In the genomic region with DNA sequence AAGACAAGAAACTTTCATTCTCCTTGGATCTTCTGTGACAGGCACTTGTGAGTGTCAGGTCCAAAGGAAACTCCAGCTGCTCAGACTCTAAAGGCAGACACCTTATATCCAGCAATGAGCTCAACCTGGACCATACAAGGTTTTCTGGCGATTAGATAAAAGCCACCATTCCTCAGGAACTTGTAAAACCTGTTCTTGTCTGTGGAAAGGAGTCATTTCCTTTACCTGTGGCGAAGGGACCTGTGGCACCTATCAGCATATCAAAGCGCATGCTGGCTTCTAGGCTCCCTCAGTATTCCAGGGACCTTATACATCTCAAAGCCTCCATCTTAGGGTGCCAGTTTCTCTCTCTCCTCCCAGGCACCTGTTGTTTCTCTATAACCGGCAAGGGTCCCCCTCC, we compare ENCODE assay signal across 29 mouse cellular contexts. TPM values are rescaled to one million over a fixed set of nuclear protein-coding genes. Genes with fewer than 3 reads are reported as not detected.
DNase-seq lines count a peak whose midpoint lies in the region; ATAC-seq and TF ChIP-seq lines count a peak whose summit lies in the region.
"Had no signal": no experiment of that assay in that cellular context is flagged by ENCODE, and none has a peak within 500 bp of the region (broad histone marks: within the 10 kb centered on the region; RNA-seq: fewer than 3 reads in every experiment).

No protein-coding gene starts in this region.

- H3K9me3 ChIP-seq in lung, embryonic 14.5 days (ENCODE audit: low read depth, low read length): no peaks in the 10 kb centered on the region
- H3K9me3 ChIP-seq in lung, postnatal 0 days (ENCODE audit: low read length): no peaks in the 10 kb centered on the region
- H3K9me3 ChIP-seq in intestine, postnatal 0 days (ENCODE audit: control insufficient read depth): no peaks in the 10 kb centered on the region
- no peaks in the 10 kb centered on the region for H3K9me3 ChIP-seq in stomach, embryonic 15.5 days
- no peaks in the 10 kb centered on the region for H3K9me3 ChIP-seq in heart, embryonic 10.5 days
- H3K9me3 ChIP-seq: embryonic facial prominence, embryonic 10.5 days; embryonic facial prominence, embryonic 13.5 days; forebrain, embryonic 12.5 days; forebrain, embryonic 15.5 days; G1E; heart, embryonic 13.5 days; hindbrain, embryonic 12.5 days had no signal

- WGBS in lung, embryonic 14.5 days: 30% methylated on average over 4 of the region's 4 CpGs
- WGBS in lung, postnatal 0 days: 45% methylated on average over 4 of the region's 4 CpGs
- WGBS in intestine, postnatal 0 days: 32% methylated on average over 4 of the region's 4 CpGs
- 47% methylated on average over 4 of the region's 4 CpGs for WGBS in stomach, embryonic 15.5 days
- 41% methylated on average over 4 of the region's 4 CpGs for whole genome bisulfite sequencing in heart, embryonic 10.5 days

- no peak overlapping the region for H3K4me2 ChIP-seq in lung, embryonic 14.5 days
- H3K4me2 ChIP-seq in lung, postnatal 0 days (replicated peaks; ENCODE audit: low read depth, low read length): no peak overlapping the region
- H3K4me2 ChIP-seq in intestine, postnatal 0 days (replicated peaks; ENCODE audit: low read depth): 0 out of 2 replicates have a peak overlapping the region, but pooled peaks have one; percentile 6
- H3K4me2 ChIP-seq in stomach, embryonic 15.5 days: no peak overlapping the region
- H3K4me2 ChIP-seq: embryonic facial prominence, embryonic 13.5 days; forebrain, embryonic 12.5 days; forebrain, embryonic 15.5 days; heart, embryonic 13.5 days; hindbrain, embryonic 12.5 days had no signal

- DNase-seq in lung, embryonic 14.5 days: peak; percentile 38
- no peak for DNase-seq in lung, postnatal 0 days (ENCODE audit: low spot score)
- DNase-seq in c-Kit-positive CD71-positive TER-119-positive erythroid progenitor cells, embryonic 14.5 days (ENCODE audit: low spot score): no peak
- DNase-seq in urinary bladder, postnatal 14 days (ENCODE audit: low spot score): no peak
- no peak for DNase-seq in heart, embryonic 10.5 days (ENCODE audit: low spot score)
- DNase-seq: adrenal gland, adult 2 months; adrenal gland, postnatal 14 days; B cell, adult 2 months; cerebellum, adult 11-12 months; cerebellum, adult 8-10 months; cerebellum, postnatal 10 days; cerebellum, postnatal 36 days; embryo, embryonic 11 days; gastrocnemius, postnatal 25 days; heart, adult 18-20 months; heart, postnatal 14 days had no signal

- no peak for TF ChIP-seq CTCF in lung, embryonic 14.5 days (IDR thresholded peaks at IDR 0.05; ENCODE audit: low read depth)
- no peak for TF ChIP-seq CTCF in lung, postnatal 0 days (IDR thresholded peaks at IDR 0.05)
- no peak for TF ChIP-seq CTCF in intestine, postnatal 0 days (IDR thresholded peaks at IDR 0.05; ENCODE audit: low read depth)

- no peak for ATAC-seq in lung, embryonic 14.5 days (ENCODE audit: insufficient read depth)
- ATAC-seq in lung, postnatal 0 days: no peak
- ATAC-seq in intestine, postnatal 0 days: peak; percentile 44
- ATAC-seq in stomach, embryonic 15.5 days (ENCODE audit: insufficient read depth, low FRiP score, low read depth): peak; percentile 45; the same call in 1 of the 2 replicates
- ATAC-seq: forebrain, embryonic 15.5 days; hindbrain, embryonic 16.5 days; Patski had no signal

- H3K27ac ChIP-seq in lung, embryonic 14.5 days (ENCODE audit: low read depth): no peak overlapping the region
- no peak overlapping the region for H3K27ac ChIP-seq in lung, postnatal 0 days (ENCODE audit: low read length)
- peak overlapping the region; percentile 28; the same call in 1 of the 2 replicates for H3K27ac ChIP-seq in intestine, postnatal 0 days (ENCODE audit: low read depth, low read length)
- peak overlapping the region; percentile 73 for H3K27ac ChIP-seq in stomach, embryonic 15.5 days
- H3K27ac ChIP-seq in heart, embryonic 10.5 days: no peak overlapping the region
- H3K27ac ChIP-seq: embryonic facial prominence, embryonic 10.5 days; embryonic facial prominence, embryonic 13.5 days; forebrain, embryonic 12.5 days; forebrain, embryonic 15.5 days; hindbrain, embryonic 12.5 days had no signal

- no peaks in the 10 kb centered on the region for H3K36me3 ChIP-seq in lung, embryonic 14.5 days (ENCODE audit: insufficient read depth)
- no peaks in the 10 kb centered on the region for H3K36me3 ChIP-seq in lung, postnatal 0 days (ENCODE audit: insufficient read depth, low read length)
- no peaks in the 10 kb centered on the region for H3K36me3 ChIP-seq in intestine, postnatal 0 days (ENCODE audit: control insufficient read depth, insufficient read depth)
- H3K36me3 ChIP-seq in stomach, embryonic 15.5 days: no peaks in the 10 kb centered on the region
- no peaks in the 10 kb centered on the region for H3K36me3 ChIP-seq in heart, embryonic 10.5 days
- H3K36me3 ChIP-seq: embryonic facial prominence, embryonic 10.5 days; embryonic facial prominence, embryonic 13.5 days; forebrain, embryonic 12.5 days; forebrain, embryonic 15.5 days; G1E; heart, embryonic 13.5 days; hindbrain, embryonic 12.5 days had no signal

- no peaks in the 10 kb centered on the region for H3K27me3 ChIP-seq in lung, embryonic 14.5 days (ENCODE audit: insufficient read depth, low read length)
- H3K27me3 ChIP-seq in lung, postnatal 0 days (replicated peaks; ENCODE audit: insufficient read depth, low read length): no peaks in the 10 kb centered on the region
- no peaks in the 10 kb centered on the region for H3K27me3 ChIP-seq in intestine, postnatal 0 days (replicated peaks; ENCODE audit: control insufficient read depth, insufficient read depth, low read length)
- no peaks in the 10 kb centered on the region for H3K27me3 ChIP-seq in stomach, embryonic 15.5 days (replicated peaks)
- H3K27me3 ChIP-seq in heart, embryonic 10.5 days (ENCODE audit: insufficient read depth, poor library complexity, severe bottlenecking): no peaks in the 10 kb centered on the region
- H3K27me3 ChIP-seq: CH12.LX; embryonic facial prominence, embryonic 13.5 days; forebrain, embryonic 12.5 days; forebrain, embryonic 15.5 days; heart, embryonic 13.5 days; hindbrain, embryonic 12.5 days; Patski had no signal

- H3K9ac ChIP-seq in lung, embryonic 14.5 days: no peak overlapping the region
- H3K9ac ChIP-seq in lung, postnatal 0 days (replicated peaks; ENCODE audit: low read depth): no peak overlapping the region
- no peak overlapping the region for H3K9ac ChIP-seq in intestine, postnatal 0 days (ENCODE audit: low read depth, low read length)
- H3K9ac ChIP-seq in stomach, embryonic 15.5 days: no peak overlapping the region
- H3K9ac ChIP-seq: embryonic facial prominence, embryonic 13.5 days; forebrain, embryonic 12.5 days; forebrain, embryonic 15.5 days; heart, embryonic 13.5 days; hindbrain, embryonic 12.5 days had no signal

- peaks cover 4% of the 10 kb centered on the region; the same call in 1 of the 2 replicates for H3K4me1 ChIP-seq in lung, embryonic 14.5 days (ENCODE audit: insufficient read depth)
- H3K4me1 ChIP-seq in lung, postnatal 0 days (ENCODE audit: insufficient read depth, low read depth, low read length): no peaks in the 10 kb centered on the region
- H3K4me1 ChIP-seq in intestine, postnatal 0 days (replicated peaks; ENCODE audit: control insufficient read depth, insufficient read depth, low read length): no peaks in the 10 kb centered on the region
- peaks cover 6% of the 10 kb centered on the region; the same call in 1 of the 2 replicates for H3K4me1 ChIP-seq in stomach, embryonic 15.5 days
- peaks cover 35% of the 10 kb centered on the region for H3K4me1 ChIP-seq in heart, embryonic 10.5 days
- H3K4me1 ChIP-seq: embryonic facial prominence, embryonic 13.5 days; forebrain, embryonic 12.5 days; forebrain, embryonic 15.5 days; hindbrain, embryonic 12.5 days had no signal

- no peak for TF ChIP-seq EP300 in lung, postnatal 0 days (IDR thresholded peaks at IDR 0.05)

- no peak overlapping the region for H3K4me3 ChIP-seq in lung, embryonic 14.5 days (ENCODE audit: low read depth, low read length)
- no peak overlapping the region for H3K4me3 ChIP-seq in lung, postnatal 0 days (ENCODE audit: low read depth, low read length)
- no peak overlapping the region for H3K4me3 ChIP-seq in intestine, postnatal 0 days (ENCODE audit: low read depth, low read length)
- no peak overlapping the region for H3K4me3 ChIP-seq in stomach, embryonic 15.5 days (replicated peaks)
- H3K4me3 ChIP-seq in heart, embryonic 10.5 days: no peak overlapping the region
- H3K4me3 ChIP-seq: embryonic facial prominence, embryonic 10.5 days; embryonic facial prominence, embryonic 13.5 days; erythroblast, embryonic 14.5 days; forebrain, embryonic 12.5 days; forebrain, embryonic 15.5 days; heart, embryonic 13.5 days; hindbrain, embryonic 12.5 days had no signal

RNA-seq across cellular contexts. Expression of a gene that starts 7.6 kb away (rescaled TPM):
- 274 and 278 TPM in 2 replicates for polyA plus RNA-seq in lung, embryonic 14.5 days (2014; fragmentation: Nextera tagmentation; extraction: Ambion mirVana)
- 220 and 221 TPM in 2 replicates for polyA plus RNA-seq in lung, postnatal 0 days (2015; fragmentation: Nextera tagmentation; extraction: Ambion mirVana)
- 354 and 371 TPM in 2 replicates for polyA plus RNA-seq in intestine, postnatal 0 days (2015; fragmentation: Nextera tagmentation; extraction: Ambion mirVana)
- polyA plus RNA-seq in stomach, embryonic 15.5 days (2015; fragmentation: Nextera tagmentation; extraction: Ambion mirVana): 264 and 310 TPM in 2 replicates
- polyA plus RNA-seq in heart, embryonic 10.5 days (2016; fragmentation: Nextera tagmentation; extraction: Ambion mirVana): 377 and 438 TPM in 2 replicates

RNA-seq across cellular contexts. Expression of a gene that starts 31.3 kb away (rescaled TPM):
- 15.4 and 17.0 TPM in 2 replicates for polyA plus RNA-seq in lung, embryonic 14.5 days (2014; fragmentation: Nextera tagmentation; extraction: Ambion mirVana)
- polyA plus RNA-seq in lung, postnatal 0 days (2015; fragmentation: Nextera tagmentation; extraction: Ambion mirVana): 13.0 and 14.7 TPM in 2 replicates
- polyA plus RNA-seq in intestine, postnatal 0 days (2015; fragmentation: Nextera tagmentation; extraction: Ambion mirVana): 67.3 and 70.5 TPM in 2 replicates
- polyA plus RNA-seq in stomach, embryonic 15.5 days (2015; fragmentation: Nextera tagmentation; extraction: Ambion mirVana): 42.2 and 48.1 TPM in 2 replicates
- 48.1 and 52.2 TPM in 2 replicates for polyA plus RNA-seq in heart, embryonic 10.5 days (2016; fragmentation: Nextera tagmentation; extraction: Ambion mirVana)

Comparison
In these comparisons a context has a peak if more than half of its experiments do, and no peak if none do; other contexts are left out.
1. ATAC-seq: peak in intestine, postnatal 0 days (single experiment) and stomach, embryonic 15.5 days (single experiment); none in lung, embryonic 14.5 days (single experiment) and lung, postnatal 0 days (single experiment).
2. H3K27ac ChIP-seq: peak in intestine, postnatal 0 days (single experiment) and stomach, embryonic 15.5 days (single experiment); none in lung, embryonic 14.5 days (single experiment), lung, postnatal 0 days (single experiment) and heart, embryonic 10.5 days (single experiment).